Mouse (Mus musculus) heart, embryonic 15.5 days (tissue): ENCODE results near the gene Zfp575. TPM values are rescaled to one million over a fixed set of nuclear protein-coding genes. Genes with fewer than 3 reads are reported as not detected.

Experiments
- ATAC-seq: fragments of 200-750 bp; cut with Nextera tagmentation; replicated peaks from 2 replicates; pipeline ENCODE4 v1.8.0; 2017; ENCODE audit warnings: low read depth, moderate TSS enrichment; ENCODE audit not compliant: insufficient number of reproducible peaks, insufficient read depth, low FRiP score
- H3K27ac ChIP-seq: fragments of 300-500 bp; sonication (generic); 2 replicates; pipeline ENCODE4 v1.5.1; 2015; ENCODE audit warnings: mild to moderate bottlenecking, inconsistent platforms
- H3K27me3 ChIP-seq: fragments of 300-500 bp; sonication (generic); 2 replicates; pipeline ENCODE4 v1.6.1; 2015; ENCODE audit warnings: inconsistent platforms
- H3K36me3 ChIP-seq: fragments of 300-500 bp; sonication (generic); 2 replicates; pipeline ENCODE4 v1.6.1; 2015; ENCODE audit warnings: mild to moderate bottlenecking, inconsistent platforms
- H3K4me1 ChIP-seq: fragments of 300-500 bp; sonication (generic); replicated peaks from 2 replicates; pipeline ENCODE4 v1.6.1; 2015; ENCODE audit warnings: inconsistent platforms
- H3K4me2 ChIP-seq: fragments of 300-500 bp; sonication (generic); 2 replicates; pipeline ENCODE4 v1.6.1; 2015; ENCODE audit warnings: inconsistent platforms, mild to moderate bottlenecking, moderate library complexity
- H3K4me3 ChIP-seq: fragments of 300-500 bp; sonication (generic); 2 replicates; pipeline ENCODE4 v1.5.1; 2015; ENCODE audit warnings: mild to moderate bottlenecking, inconsistent platforms
- H3K9ac ChIP-seq: fragments of 300-500 bp; sonication (generic); 2 replicates; pipeline ENCODE4 v1.6.1; 2015; ENCODE audit warnings: mild to moderate bottlenecking, inconsistent platforms
- H3K9me3 ChIP-seq: fragments of 300-500 bp; sonication (generic); replicated peaks from 2 replicates; pipeline ENCODE4 v1.6.1; 2016; ENCODE audit warnings: inconsistent platforms
- WGBS: fragments of 180-500 bp; shearing (Covaris S2); methylation state at CpG from one replicate; pipeline ENCODE4 v1.1.7; 2015; ENCODE audit warnings: mixed read lengths; 5-methylcytosine and 5-hydroxymethylcytosine counted together
- polyA plus RNA-seq: library from polyadenylated mRNA; unstranded; fragments of >200 nt; fragmentation: Nextera tagmentation; extraction: Ambion mirVana; gene quantifications from 2 replicates; pipeline ENCODE4 v1.2.1, GENCODE M21; 2015

The Zfp575 gene
- polyA plus RNA-seq, 1 experiment from 2014 or later, result 0.92 TPM

DNA sequence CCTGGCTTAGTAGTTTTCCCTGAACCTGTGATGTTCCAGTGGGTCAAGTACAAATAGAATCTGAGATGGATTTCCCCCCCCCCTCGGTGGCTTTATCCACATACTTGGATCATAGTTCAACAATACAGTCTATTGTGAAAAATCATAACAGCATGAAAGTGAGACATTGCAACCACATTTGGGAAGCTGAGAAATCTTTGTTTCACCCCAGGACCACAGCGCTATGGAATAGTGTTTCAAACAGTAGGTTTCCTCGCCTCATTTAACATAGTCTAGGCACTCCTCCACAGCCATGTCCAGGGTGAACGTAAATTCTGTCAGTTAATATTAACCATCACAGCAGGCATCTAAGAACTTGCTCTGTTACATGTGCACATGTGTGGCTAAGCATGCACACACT, 50.4 kb downstream of the Zfp575 start:
- peaks cover 24% of the 10 kb centered on the region for H3K36me3 ChIP-seq
- no peak overlapping the region for H3K9ac ChIP-seq
- no peak for ATAC-seq
- no peak overlapping the region for H3K27ac ChIP-seq
- 81% methylated on average over 4 of the region's 4 CpGs for WGBS
- H3K27me3 ChIP-seq, result no peaks in the 10 kb centered on the region
- no peak overlapping the region for H3K4me2 ChIP-seq
- no peak overlapping the region for H3K4me3 ChIP-seq
- H3K9me3 ChIP-seq, result no peaks in the 10 kb centered on the region
- H3K4me1 ChIP-seq, result peaks cover 10% of the 10 kb centered on the region

DNA sequence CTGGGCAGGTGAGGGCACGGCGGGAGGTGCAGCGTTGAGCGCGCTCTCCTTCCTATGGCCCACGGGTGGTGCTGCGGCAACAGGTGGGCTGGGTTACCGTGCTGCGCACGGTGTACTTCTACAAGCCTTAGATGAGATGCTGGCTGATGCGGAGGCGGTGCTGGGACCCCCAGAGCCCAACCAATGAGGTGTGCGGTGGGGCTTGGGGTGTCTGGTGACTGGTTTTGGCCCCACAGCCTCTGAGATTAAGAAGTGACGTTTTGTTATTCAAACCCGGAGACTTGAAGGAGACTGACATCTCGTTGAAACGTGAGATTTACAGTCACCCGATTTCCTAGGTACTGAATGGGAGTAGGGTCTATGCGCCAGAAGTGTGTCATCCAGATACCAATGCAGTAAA, 53.1 kb downstream of the Zfp575 start:
- ATAC-seq, result no peak
- H3K27ac ChIP-seq, result no peak overlapping the region
- no peak overlapping the region for H3K4me2 ChIP-seq
- peaks cover 23% of the 10 kb centered on the region for H3K4me1 ChIP-seq
- peaks cover 24% of the 10 kb centered on the region for H3K36me3 ChIP-seq
- WGBS, result 45% methylated on average over 19 of the region's 19 CpGs
- H3K27me3 ChIP-seq, result no peaks in the 10 kb centered on the region
- H3K4me3 ChIP-seq, result no peak overlapping the region
- no peaks in the 10 kb centered on the region for H3K9me3 ChIP-seq
- H3K9ac ChIP-seq, result no peak overlapping the region

Other genes starting within 250 kb of the Zfp575 start
- gene Lypd5, start 238.4 kb downstream of the Zfp575 start, polyA plus RNA-seq, result 0.09 TPM in 1 of 2 replicates, not detected in the other
- gene Kcnn4, start 217.4 kb downstream of the Zfp575 start, polyA plus RNA-seq, result 1.7 and 8.5 TPM in 2 replicates
- gene Smg9, start 188.0 kb downstream of the Zfp575 start, polyA plus RNA-seq, result 17.1 and 23.8 TPM in 2 replicates
- not detected in 2 replicates for gene Irgc1, start 135.3 kb downstream of the Zfp575 start, polyA plus RNA-seq
- gene Plaur, start 125.2 kb downstream of the Zfp575 start, polyA plus RNA-seq, result 8.2 and 9.9 TPM in 2 replicates
- 1.3 and 2.0 TPM in 2 replicates for gene Cadm4, start 105.6 kb downstream of the Zfp575 start, polyA plus RNA-seq
- gene Zfp428, start 80.6 kb downstream of the Zfp575 start, polyA plus RNA-seq, result 37.5 and 40.8 TPM in 2 replicates
- 0.25 and 0.29 TPM in 2 replicates for gene AC161166.1, start 75.2 kb downstream of the Zfp575 start, polyA plus RNA-seq
- 6.0 and 8.3 TPM in 2 replicates for gene Irgq, start 57.0 kb downstream of the Zfp575 start, polyA plus RNA-seq
- gene Pinlyp, start 41.5 kb downstream of the Zfp575 start, polyA plus RNA-seq, result 0.46 TPM in 1 of 2 replicates, not detected in the other
- gene Xrcc1, start 41.4 kb downstream of the Zfp575 start, polyA plus RNA-seq, result 56.6 and 83.1 TPM in 2 replicates
- gene Ethe1, start 98 bp downstream of the Zfp575 start, polyA plus RNA-seq, result 20.5 and 23.6 TPM in 2 replicates
- gene Phldb3, start 23.1 kb upstream of the Zfp575 start, polyA plus RNA-seq, result 0.06 and 0.18 TPM in 2 replicates
- gene Lypd3, start 48.9 kb upstream of the Zfp575 start, polyA plus RNA-seq, result 0.10 and 0.43 TPM in 2 replicates
- not detected in 2 replicates for gene Tex101, start 89.0 kb upstream of the Zfp575 start, polyA plus RNA-seq
- gene BC049730, start 121.6 kb upstream of the Zfp575 start, polyA plus RNA-seq, result not detected in 2 replicates
- gene Gm4763, start 139.3 kb upstream of the Zfp575 start, polyA plus RNA-seq, result not detected in 2 replicates
- 0.13 and 0.27 TPM in 2 replicates for gene Cd177, start 172.7 kb upstream of the Zfp575 start, polyA plus RNA-seq
- gene Ceacam10, start 189.6 kb upstream of the Zfp575 start, polyA plus RNA-seq, result 0.20 TPM in 1 of 2 replicates, not detected in the other